Mouse (Mus musculus): ENCODE measurements around the gene Trim71.

The Trim71 gene

GRCm38 (mm10) chr9:114563761-114564606, at the start of gene Trim71:
TSS of gene Trim71 (minus strand) at chr9:114564369.
- ChIA-PET CTCF (interaction anchor here in 3 of 4 experiments (0.6 to 2.2 kb wide), 8 partner anchors 17 to 172 kb away, joined by 3 to 8 read pairs (median 4); partner anchors contain the start of gene Cmtm6 (in 1 of the 3)), POLR2A (interaction anchor here (0.6 to 11.5 kb wide), 49 partner anchors 7 to 761 kb away, joined by 3 to 118 read pairs (median 4); partner anchors contain the start of gene Gpd1l (in 1 of the 4))

DNA sequence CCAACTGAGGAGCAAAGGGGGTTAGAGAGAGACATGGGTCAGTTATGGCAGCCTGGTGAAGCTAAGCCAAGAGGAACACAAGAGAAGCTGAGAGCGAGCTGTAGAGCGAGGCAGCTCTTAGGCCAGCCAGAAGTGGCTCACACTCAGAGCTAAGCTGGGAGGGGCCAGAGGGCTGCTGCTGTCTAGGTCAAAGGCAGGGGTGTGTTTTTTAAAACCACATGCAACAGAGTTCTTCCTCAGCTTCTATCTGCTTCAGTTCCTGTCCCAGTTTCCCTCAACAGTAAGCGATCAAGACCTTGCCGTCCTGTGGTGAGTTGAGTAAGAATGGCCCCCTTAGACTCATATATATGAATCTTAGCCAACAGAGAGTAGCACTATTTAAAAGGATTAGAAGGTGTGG, 48.9 kb upstream of the Trim71 start:
- POLR2A ChIA-PET, result interaction anchor here in 3 of 4 experiments (0.6 to 5.4 kb wide), 27 partner anchors 9 to 219 kb away, joined by 3 to 35 read pairs (median 4); partner anchors contain the start of genes Cnot10 (in 2 of the 3), Cmtm6 (in 1 of the 3) and Cmtm7 (in 1 of the 3)
- CTCF ChIA-PET, result interaction anchor here (0.6 to 4.3 kb wide), 7 partner anchors 27 to 654 kb away, joined by 3 to 37 read pairs (median 3); partner anchors contain the start of gene Cnot10 (in 1 of the 4)

GRCm38 (mm10) chr9:114612566-114612965, 48.4 kb upstream of the Trim71 start:
- POLR2A ChIA-PET, result interaction anchor here (0.5 to 5.4 kb wide), 35 partner anchors 9 to 697 kb away, joined by 3 to 35 read pairs (median 3); partner anchors contain the start of genes Cnot10 (in 2 of the 4), Cmtm6 (in 1 of the 4), Cmtm7 (in 1 of the 4) and Stt3b (in 1 of the 4)
- CTCF ChIA-PET, result interaction anchor here in 3 of 4 experiments (0.6 to 4.3 kb wide), 7 partner anchors 27 to 115 kb away, joined by 3 to 37 read pairs (median 3); partner anchors contain the start of gene Cnot10 (in 1 of the 3)

DNA sequence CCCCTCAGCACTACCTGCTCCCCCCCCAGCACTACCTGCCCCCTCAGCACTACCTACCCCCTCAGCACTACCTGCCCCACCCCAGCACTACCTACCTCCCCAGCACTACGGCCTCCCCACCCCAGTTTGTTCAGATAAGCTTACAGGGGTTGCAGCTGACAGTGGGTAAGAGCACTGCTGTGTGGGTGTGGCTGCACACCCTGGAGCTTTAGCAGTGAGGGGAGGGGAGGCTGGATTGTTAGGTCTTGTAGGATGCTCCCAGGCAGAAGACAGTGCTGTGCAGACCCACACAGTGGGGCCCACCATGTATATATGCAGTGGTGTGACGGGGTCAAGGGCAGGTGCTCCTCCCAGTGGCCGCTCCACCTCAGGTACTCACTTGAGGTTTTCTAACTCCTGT, 46.1 kb upstream of the Trim71 start:
- ChIA-PET POLR2A (interaction anchor here in 3 of 4 experiments (0.6 to 2.1 kb wide), 12 partner anchors 10 to 322 kb away, joined by 3 to 12 read pairs (median 4); partner anchors contain the start of gene Cnot10 (in 1 of the 3)), CTCF (interaction anchor here in 3 of 4 experiments (0.5 to 1.2 kb wide), 6 partner anchors 11 to 600 kb away, joined by 3 to 11 read pairs (median 3); no protein-coding TSS in a partner anchor)

DNA sequence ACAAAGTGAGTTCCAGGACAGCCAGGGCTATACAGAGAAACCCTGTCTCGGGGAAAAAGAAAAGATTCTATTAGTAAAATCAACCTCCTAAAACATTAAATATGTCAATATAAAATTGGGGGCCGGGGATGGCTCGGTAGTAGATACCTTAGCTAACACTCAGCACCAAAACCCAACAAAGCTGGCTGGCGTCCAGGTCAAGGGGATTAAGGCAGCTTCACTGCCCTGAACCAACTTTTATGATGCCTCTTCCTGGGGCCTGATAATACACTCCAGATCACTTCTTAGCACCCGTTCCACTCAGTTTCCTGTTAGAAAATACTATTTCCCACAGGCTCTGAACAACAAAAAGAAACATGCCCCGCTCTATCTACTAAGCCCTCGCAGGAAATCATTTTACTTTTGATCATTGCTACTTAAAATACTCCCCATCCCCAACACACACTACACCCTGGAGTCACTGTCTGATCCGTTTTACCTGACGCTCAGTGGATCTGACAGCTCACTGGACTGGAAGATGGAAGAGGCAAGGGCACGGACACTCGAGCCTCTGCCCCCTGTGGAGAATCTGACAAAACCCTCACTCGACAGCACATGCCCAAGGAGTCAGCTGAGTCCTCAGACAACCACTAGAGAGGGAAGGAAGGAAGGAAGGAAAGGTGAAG, 39.8 kb upstream of the Trim71 start:
- POLR2A ChIA-PET, result interaction anchor here in 3 of 4 experiments (0.7 to 5.8 kb wide), 16 partner anchors 8 to 106 kb away, joined by 3 to 27 read pairs (median 7); partner anchors contain the start of gene Cnot10 (in 2 of the 3)
- CTCF ChIA-PET, result interaction anchor here in 3 of 4 experiments (0.6 to 2.1 kb wide), 5 partner anchors 10 to 193 kb away, joined by 3 to 8 read pairs (median 4); no protein-coding TSS in a partner anchor

- POLR2A ChIA-PET, result interaction anchor here in 1 of 4 experiments (1.2 to 5.8 kb wide), 3 partner anchors 6 to 12 kb away, joined by 3 to 27 read pairs (median 5); no protein-coding TSS in a partner anchor
- CTCF ChIA-PET, result interaction anchor here in 1 of 4 experiments (0.6 kb wide), 1 partner anchor 14 kb away, joined by 3 read pairs; no protein-coding TSS in a partner anchor
Measured at GRCm38 (mm10) chr9:114601096-114601495, 36.9 kb upstream of the Trim71 start.

GRCm38 (mm10) chr9:114585017-114585345, 20.8 kb upstream of the Trim71 start:
- ChIA-PET CTCF (interaction anchor here (0.6 to 3.2 kb wide), 41 partner anchors 8 to 459 kb away, joined by 3 to 37 read pairs (median 4); partner anchors contain the start of genes Cmtm6 (in 1 of the 4), Cnot10 (in 1 of the 4) and Tmppe (in 1 of the 4)), POLR2A (interaction anchor here (0.6 to 10.6 kb wide), 119 partner anchors 8 to 654 kb away, joined by 3 to 152 read pairs (median 5); partner anchors contain the start of genes Cnot10 (in 4 of the 4), Dync1li1 (in 3 of the 4), Ccr4 (in 2 of the 4) and Cmtm7 (in 2 of the 4))

- CTCF ChIA-PET, result interaction anchor here (0.5 to 3.2 kb wide), 69 partner anchors 8 to 460 kb away, joined by 3 to 37 read pairs (median 3); partner anchors contain the start of genes Tmppe (in 2 of the 4), Cmtm6 (in 1 of the 4), Cnot10 (in 1 of the 4) and Glb1 (in 1 of the 4)
- POLR2A ChIA-PET, result interaction anchor here (0.6 to 10.6 kb wide), 153 partner anchors 9 to 654 kb away, joined by 3 to 152 read pairs (median 4); partner anchors contain the start of genes Cnot10 (in 4 of the 4), Ccr4 (in 3 of the 4), Dync1li1 (in 3 of the 4) and Cmtm7 (in 2 of the 4)
Measured at GRCm38 (mm10) chr9:114584183-114585016, 20.2 kb upstream of the Trim71 start.

DNA sequence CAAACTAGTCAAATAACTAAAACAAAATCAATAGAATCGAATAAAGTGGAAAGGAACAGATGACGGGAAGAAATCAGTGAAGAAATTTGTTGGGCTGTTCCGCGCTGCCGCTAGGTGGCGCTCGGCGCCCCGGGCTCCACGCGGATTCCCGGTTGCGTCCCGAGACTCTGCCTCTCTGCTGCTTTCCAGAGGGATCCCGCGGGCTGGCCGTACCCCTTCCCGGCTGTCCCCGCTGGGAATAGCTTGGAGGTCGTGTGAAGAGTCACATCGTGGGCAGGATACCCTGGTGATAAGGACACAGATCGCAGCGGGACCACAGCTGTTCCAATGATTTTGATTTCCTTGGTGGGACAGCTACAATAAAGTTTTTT, 19.6 kb upstream of the Trim71 start:
- POLR2A ChIA-PET, result interaction anchor here (0.6 to 10.6 kb wide), 120 partner anchors 10 to 630 kb away, joined by 3 to 152 read pairs (median 5); partner anchors contain the start of genes Cnot10 (in 4 of the 4), C130032M10Rik (in 2 of the 4), Ccr4 (in 2 of the 4) and Crtap (in 2 of the 4)
- CTCF ChIA-PET, result interaction anchor here (0.5 to 3.2 kb wide), 57 partner anchors 9 to 460 kb away, joined by 3 to 37 read pairs (median 4); partner anchors contain the start of genes Cnot10 (in 1 of the 4), Glb1 (in 1 of the 4) and Tmppe (in 1 of the 4)

DNA sequence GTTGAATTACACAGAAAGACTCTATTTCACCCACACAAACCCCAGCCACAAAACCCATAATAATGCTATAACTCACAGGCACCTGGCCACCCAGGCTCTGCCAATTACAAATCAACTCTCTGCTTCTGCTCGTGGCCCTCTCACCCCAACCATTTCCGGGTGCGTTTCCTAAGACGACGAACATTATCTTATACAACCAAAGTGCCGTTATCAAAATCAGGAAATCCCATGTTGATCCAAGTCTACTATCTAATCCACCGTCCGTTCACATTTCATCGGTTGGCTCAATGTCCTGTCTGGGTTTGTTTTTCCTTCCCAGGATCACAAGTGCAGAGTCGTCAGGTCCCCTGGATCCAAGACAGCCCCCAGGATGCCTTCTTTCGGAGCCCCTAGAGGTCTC, 14.5 kb upstream of the Trim71 start:
- ChIA-PET POLR2A (interaction anchor here (0.6 to 10.6 kb wide), 27 partner anchors 9 to 301 kb away, joined by 3 to 152 read pairs (median 4); partner anchors contain the start of genes C130032M10Rik (in 1 of the 4), Ccr4 (in 1 of the 4) and Trim71 (in 1 of the 4)), CTCF (interaction anchor here (0.6 to 1.7 kb wide), 25 partner anchors 10 to 830 kb away, joined by 3 to 7 read pairs (median 4); partner anchors contain the start of genes C130032M10Rik (in 2 of the 4) and Crtap (in 1 of the 4))

DNA sequence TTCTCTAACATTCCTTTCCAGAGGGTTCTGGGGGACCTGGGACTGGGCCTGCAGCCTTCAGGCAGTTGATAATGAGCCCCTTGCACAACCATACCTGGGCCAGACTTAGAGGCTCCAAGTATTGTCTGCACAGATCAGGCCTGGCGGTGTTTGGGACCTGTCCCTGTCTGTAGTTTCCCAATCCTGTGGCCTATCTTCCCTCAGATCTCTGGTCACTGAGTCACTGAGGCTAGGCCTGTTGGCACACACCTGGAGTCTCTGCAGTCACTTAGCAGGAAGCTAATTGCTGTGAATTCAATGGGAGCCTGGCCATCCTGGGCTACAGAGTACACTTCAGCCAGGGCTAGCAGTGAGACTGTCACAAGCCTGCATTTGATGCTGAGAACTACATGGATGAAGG, 11.8 kb upstream of the Trim71 start:
- CTCF ChIA-PET, result no interaction called here
- POLR2A ChIA-PET, result interaction anchor here in 2 of 4 experiments (0.9 to 10.6 kb wide), 4 partner anchors 43 to 77 kb away, joined by 4 to 152 read pairs (median 4); no protein-coding TSS in a partner anchor

- ChIA-PET POLR2A (interaction anchor here in 1 of 4 experiments (0.7 to 11.5 kb wide), 3 partner anchors 8 to 547 kb away, joined by 3 to 118 read pairs (median 4); no protein-coding TSS in a partner anchor), CTCF (interaction anchor here in 1 of 4 experiments (0.7 kb wide), 1 partner anchor 40 kb away, joined by 7 read pairs; no protein-coding TSS in a partner anchor)
Measured at GRCm38 (mm10) chr9:114573528-114573927, 9.4 kb upstream of the Trim71 start.

DNA sequence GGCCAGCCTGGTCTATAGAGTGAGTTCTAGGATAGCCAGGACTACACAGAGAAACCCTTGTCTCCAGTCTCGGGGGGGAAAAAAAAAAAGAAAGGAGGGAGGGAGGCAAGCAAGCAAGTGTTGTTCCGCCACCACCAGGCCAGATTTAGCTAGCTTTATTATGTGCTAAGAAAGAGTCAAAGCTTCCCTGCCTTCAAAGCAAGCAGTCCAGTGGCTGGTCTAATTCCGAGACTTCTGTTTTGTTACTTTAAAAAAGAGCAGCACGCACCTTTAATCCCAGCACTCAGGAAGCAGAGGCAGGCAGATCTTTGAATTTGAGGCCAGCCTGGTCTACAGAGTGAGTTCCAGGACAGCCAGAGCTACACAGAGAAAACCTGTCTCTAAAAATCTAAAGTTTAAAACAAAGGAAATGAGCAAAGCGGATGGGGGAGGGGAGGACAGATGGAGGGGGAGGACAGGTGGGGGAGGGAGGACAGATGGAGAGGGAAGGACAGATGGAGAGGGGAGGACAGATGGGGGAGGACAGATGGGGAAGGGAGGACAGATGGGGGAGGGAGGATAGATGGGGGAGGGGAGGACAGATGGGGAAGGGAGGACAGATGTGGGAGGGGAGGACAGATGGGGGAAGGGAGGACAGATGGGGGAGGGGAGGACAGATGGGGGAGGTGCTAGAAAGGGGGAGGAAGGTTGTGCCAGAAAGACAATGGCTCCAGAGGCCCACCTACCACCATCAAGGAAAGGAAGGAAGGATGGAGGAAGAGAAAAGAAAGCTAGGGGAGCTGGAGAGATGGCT, 4.7 kb upstream of the Trim71 start:
- ChIA-PET POLR2A (interaction anchor here in 3 of 4 experiments (0.5 to 11.5 kb wide), 42 partner anchors 9 to 506 kb away, joined by 3 to 118 read pairs (median 5); partner anchors contain the start of genes C130032M10Rik (in 1 of the 3) and Ccr4 (in 1 of the 3)), CTCF (interaction anchor here (0.6 to 1.7 kb wide), 10 partner anchors 9 to 181 kb away, joined by 3 to 10 read pairs (median 3); no protein-coding TSS in a partner anchor)

DNA sequence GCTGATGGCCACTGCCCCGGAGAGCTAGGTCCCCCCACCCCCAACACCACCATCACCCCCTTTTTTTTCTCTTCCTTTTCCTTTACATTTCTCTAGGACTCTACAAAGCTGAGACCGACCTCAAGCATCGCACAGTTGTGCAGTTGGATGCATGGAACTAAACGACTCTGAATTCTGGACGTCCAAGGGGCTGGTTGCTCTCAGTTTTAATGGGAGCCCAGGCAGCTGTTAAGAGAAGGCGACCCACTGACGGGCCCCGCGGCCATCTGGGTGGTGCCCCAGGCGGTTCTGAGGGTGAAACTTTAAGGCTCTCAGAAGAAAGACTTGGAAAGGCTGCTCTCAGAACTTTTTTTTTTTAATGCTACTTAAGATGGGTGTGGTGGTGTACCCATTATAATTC, 498 bp upstream of the Trim71 start:
- ChIA-PET CTCF (interaction anchor here in 3 of 4 experiments (0.6 to 2.2 kb wide), 10 partner anchors 8 to 173 kb away, joined by 3 to 8 read pairs (median 4); partner anchors contain the start of gene Cmtm6 (in 1 of the 3)), POLR2A (interaction anchor here (0.6 to 11.5 kb wide), 49 partner anchors 8 to 369 kb away, joined by 3 to 118 read pairs (median 4); partner anchors contain the start of gene Gpd1l (in 1 of the 4))

Measured in embryonic stem cell, embryonic (primary cell).